Mouse (Mus musculus): ENCODE results near the gene Nfasc.

Nfasc gene

DNA sequence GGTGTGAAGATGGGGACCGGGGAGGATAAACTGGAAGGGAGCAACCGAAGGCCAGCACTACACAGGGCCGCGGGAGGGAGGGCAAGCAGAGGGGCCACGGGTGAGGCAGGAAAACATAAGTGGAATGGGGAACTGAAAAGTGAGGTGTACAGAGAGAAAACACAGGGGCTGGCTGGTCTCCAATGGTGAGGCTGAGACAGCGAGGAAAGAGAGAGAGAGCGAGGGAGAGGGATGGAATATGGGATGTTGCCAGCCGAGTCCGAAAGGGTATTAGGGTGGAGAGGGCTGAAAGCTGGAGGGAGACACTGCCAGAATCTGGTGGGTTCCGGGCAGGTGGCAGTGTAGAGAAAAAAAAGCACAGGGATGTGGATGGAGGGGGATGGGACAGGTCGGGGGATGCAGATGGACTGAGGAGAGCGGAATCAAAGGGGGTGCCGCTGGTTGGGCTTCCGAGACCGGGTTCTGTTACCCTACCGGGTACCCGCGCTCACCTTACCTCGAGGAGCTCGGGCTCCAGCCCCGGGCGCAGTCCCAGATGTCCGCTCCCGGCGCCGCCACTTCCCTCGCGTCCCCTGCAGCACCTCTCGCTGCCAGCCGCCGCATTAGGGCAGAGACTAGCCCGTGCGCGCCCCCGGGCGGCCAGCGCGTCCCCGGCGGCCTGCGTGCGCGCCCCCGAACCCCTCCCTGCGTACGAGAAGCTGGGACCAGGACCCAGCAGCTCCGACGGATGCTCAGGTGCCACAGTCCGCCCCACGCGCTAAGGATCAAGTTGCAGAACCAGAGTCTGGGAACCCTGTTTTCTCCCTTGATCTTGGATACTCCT lies at the start of gene Nfasc:
TSS of gene Nfasc (minus strand) at position 623 of the 823 bp plus-strand sequence.
- DNase-seq (ENCODE audit: low read depth): peak; percentile 4

DNA sequence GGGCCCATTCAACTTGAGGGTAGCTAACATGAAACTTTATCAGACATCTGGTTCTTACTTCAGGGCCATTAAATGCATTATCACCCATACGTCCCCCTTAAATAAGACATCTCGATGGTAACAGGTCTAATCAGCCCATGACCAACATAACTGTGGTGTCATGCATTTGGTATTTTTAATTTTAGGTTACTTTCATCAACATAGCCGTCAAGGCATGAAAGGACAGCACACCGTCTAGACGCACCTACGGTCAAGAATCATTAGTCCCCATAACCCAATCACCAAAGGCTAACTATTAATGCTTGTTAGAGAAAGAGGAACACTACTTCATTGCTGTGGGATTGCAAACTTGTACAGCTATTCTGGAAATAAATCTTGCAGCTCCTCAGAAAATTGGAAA lies 49.5 kb upstream of the Nfasc start:
- DNase-seq (ENCODE audit: low read depth): no peak

DNA sequence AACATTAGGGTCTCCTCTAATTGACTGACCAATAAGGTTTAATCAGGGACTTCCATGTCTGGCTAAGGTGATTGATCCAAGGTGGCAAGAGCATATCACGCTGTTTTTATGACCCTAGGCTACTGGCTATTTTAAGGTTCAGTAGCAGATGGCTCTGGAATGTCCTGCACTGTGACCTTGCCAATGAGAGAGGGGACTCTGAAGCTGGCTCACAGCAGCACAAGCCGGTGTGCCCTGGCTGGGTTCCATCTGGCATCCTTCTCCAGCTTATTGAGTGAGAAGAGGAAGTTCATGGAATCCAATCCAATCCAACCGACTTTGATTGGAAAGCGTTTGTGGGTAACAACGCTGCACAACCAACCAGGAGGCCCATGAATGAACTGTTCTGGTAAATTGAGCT lies 45.3 kb upstream of the Nfasc start:
- DNase-seq (ENCODE audit: low read depth): no peak

DNA sequence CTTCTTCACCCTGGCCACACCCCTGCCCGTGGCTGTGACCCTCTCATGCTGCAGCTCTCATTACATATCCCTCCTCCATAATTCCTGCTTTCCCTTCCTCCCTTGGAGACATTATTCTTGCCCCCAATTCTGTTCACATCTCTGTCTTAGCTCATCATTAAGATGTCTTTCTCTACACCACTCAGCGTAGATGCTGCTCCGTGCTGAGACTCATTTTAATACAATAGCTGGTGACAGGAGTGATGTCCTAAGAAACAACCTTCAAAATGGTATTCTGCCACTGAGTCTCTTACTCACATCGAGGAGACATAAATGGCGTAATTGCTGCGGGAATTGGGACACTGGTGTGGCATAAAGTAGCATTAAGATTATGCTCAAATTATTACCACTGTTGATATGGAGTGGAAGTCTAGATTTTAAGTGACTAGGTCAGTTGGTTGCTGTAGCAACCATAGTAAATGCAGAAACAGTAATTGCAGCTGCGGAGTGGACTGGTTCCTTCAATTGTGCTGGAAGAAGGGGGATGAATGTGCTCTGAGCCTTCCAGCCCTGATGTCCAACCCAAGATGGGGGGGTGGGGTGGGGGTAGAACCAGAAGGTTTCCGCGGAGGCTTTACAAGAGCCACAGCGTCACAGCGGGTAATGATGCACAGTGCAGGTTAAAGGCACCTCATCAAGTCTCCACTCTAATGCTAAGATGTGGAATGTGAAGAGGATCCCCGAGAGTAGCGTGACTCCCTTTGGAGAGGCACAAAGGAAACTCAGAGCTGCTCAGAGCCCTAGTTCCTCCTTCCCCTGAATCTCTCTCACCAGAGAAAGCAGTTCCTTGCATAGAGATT lies 40.2 kb upstream of the Nfasc start:
- no peak for DNase-seq (ENCODE audit: low read depth)

DNA sequence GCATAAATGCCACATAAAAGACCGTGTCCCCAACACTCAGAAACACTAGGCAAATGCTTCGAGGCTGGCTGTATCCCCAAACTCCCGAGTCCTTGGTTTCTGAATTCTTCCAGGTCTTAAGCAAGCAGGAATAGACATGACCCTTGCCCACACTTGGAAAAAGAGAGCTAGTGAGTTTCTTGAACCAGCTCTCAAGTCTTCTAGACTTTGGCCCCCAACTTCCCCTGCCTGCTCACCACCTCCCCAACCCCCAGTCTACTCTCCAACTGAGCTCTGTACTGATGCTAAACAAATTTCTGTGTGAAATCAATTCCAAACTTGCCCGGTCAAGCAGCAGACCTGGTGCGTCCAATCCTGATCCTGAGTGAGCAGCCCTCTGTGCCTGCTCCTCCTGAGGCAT lies 39.4 kb upstream of the Nfasc start:
- no peak for DNase-seq (ENCODE audit: low read depth)

DNA sequence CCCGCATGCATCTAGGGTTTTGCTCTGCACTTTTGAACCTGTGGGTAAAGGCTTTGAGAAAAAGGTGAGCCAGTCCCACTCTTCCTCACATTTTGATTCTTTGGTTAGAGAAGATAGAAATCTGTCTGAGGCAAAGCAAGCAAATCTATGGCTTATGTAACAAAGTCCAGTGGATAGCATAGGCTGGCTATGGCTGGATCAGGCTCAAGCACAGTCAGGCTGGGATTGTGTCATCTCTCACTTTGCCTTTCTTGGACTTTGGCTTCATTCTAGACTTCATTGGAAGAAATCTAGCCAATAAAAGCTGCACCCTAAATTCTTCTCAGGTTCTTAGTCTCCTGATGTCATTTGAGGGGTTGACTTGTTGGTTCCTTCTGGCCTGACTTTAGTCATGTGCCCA lies 38.7 kb upstream of the Nfasc start:
- no peak for DNase-seq (ENCODE audit: low read depth)

DNA sequence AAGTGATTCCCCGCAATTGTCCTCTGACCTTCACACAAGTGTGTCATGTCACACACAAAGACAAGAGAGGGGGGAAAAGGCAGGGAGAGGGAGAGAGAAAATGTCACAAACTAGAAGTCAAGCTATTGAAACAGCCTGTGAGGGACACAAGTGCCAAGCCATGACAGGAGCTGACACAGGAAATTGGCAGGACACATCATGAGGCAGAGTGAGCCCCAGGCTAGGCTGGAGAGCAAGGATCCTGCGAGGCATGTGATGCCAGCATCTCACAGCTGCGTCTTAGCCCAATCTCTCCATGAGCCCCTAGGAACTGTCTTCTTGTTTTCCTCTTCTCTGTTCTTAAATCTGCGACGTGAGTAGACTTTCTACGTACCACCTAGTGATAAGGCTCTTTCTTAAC lies 33.4 kb upstream of the Nfasc start:
- DNase-seq (ENCODE audit: low read depth): no peak

DNA sequence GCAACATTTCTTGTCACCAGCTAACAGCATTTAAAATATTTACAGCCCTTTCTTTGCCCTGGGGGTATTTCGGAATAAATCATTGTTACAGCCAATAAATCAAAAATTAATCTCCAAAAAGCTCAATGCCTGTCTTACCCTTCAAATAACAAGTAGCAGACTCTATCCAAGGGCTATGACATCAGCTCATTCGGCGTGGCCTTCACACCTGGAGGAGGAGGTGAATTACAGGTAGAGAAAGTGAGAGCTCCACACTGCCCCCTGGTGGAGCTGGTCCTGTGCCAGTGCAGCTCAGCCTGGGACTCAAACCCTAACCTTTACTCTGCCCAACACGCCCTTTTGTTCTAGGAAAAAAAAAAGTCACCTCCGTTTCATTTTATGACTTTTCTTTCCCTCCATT lies 29.8 kb upstream of the Nfasc start:
- DNase-seq (ENCODE audit: low read depth): peak; percentile 51

DNA sequence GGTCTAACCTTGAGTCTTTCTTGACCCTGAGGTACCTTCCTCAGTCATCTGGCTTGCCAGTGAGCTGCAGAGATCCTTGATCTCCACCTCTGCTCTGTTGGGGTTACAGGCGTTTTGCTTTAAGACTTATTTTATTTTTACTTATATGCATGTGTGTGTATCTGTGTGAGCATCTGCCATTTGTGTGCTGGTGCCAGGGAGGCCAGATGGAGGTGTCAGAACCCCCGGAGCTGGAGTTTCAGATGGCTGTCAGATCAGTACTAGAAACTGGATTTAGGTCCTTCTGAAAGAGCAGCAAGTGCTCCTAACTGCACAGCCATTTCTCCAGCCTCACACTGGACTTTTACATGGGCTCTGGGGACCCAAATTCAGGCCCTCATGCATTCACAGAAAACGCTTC lies 28.0 kb upstream of the Nfasc start:
- DNase-seq (ENCODE audit: low read depth): no peak

DNA sequence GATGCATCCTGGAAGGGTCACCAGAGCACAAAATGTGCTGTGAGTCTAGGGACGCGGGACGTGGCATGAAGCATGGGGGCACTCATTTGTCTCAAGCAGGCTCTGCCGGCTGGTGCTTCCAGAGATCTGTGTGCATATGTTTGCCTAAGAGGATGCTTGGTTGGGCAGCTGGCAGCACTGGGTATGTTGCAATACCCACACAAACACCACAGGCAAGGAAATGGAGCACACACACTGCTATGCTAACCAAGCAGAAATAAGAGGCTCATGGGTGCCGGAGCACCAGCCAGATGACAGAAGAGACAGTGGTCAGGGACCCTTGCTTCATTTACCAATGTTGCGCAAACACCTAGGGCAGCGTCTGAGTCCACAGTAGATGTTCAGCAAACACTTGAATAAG lies 25.8 kb upstream of the Nfasc start:
- DNase-seq (ENCODE audit: low read depth): no peak

DNA sequence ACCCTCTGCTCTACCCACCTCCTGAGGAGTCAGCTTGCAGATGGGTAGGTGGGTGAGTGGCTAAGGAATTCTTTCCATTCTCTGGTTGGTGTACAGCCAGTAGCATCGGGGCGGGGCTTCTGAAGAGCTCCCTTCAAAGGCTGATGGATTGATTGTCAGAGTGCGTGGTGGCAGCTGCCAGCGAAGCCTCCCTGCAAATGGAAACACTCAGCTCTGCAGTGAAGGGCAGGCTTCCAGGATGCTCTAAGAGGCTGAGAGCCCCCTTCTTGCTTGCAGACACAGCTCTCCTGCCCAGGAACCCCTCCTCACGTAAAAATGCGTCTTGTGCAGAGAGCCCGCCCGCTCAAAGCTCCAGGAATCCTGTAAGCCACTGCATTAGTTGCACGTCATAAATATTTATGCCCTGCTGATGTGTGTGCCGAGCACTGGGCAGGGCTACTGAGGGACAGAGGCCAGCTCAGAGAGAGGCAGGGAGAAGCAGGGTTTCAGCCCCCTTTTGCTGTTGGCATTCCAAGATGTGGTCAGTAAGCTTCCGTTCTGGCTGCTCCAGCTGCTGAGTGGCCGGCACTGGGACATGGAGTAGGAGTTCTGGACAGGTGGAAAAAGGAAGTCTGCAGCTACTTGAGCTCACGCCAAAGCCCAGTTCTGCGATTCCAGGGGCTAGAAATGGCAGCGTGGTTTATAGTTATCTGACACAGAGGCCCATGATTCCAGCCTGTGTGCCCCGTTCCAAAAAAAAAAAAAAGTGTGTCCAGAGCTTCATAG lies 24.5 kb upstream of the Nfasc start:
- DNase-seq (ENCODE audit: low read depth): no peak

DNA sequence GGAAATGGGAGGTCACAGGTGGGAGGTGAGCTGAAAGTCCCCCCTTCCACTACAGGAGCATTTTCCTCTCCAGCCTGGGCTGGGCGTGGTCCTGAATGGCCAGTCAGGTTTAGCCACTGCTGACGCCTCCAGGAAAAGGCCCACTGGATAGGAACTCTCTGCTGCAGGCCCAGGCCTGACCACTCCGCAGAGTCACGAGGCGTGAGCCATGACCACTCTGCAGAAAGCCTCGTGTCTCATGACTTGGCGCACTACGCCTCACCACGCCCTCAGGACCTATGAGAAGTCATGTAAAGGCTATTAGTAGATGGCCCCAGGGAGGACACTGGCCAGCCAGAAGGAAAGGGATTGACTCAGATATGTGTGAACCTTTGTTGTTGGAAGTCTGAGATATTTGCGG lies 23.6 kb upstream of the Nfasc start:
- DNase-seq (ENCODE audit: low read depth): no peak

DNA sequence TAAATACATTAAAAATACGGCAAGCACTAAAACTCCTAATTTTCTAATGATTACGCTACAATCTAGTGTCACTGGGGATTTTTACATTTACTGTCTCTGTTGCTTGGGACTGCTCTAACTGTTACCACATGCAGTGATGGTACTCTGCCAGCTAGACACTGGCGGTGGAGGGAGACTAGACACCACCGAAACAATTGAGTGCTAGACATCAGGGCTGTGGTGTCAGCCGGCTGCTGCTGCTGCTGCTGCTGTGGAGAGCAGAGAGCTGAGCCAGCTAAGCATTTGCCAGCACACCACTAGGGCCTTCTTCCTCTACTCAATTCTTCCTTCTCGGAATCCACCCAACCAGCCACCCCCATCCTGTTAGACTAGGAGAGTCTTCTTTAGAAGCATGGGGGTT lies 17.8 kb upstream of the Nfasc start:
- no peak for DNase-seq (ENCODE audit: low read depth)

DNA sequence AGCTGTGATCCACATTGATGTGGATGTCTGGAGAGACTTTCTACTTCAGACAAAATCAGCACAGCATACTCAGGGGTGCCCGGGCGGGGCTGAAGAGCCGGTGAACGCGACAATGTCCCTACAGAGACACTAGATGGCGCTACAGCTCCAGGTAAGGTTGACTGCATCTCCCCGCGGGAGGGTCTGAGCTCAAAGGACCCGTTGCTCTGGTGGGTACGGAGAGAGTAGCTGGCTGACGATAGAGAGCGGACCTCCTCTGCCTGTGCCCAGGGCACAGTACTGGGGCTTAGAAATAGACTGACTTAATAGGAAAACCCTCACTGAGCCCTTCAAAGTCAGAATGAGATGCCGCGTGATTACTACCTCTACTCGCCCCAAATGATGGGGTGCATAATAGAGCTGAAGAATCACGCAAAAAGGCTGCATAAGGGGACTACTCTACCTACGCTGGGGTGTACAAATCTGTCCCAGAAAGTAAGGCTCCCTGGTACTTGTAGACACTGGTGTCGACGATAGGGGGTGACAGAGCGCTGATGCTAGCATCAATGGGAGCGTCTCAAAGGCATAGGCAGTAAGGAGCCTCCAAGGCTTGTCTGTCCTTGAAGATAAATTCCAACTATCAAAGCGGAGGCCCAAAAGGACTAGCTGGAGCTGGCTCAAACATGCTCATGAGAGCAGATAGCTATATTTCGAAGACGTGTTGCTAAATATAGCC lies 17.2 kb upstream of the Nfasc start:
- DNase-seq (ENCODE audit: low read depth): peak; percentile 42

DNA sequence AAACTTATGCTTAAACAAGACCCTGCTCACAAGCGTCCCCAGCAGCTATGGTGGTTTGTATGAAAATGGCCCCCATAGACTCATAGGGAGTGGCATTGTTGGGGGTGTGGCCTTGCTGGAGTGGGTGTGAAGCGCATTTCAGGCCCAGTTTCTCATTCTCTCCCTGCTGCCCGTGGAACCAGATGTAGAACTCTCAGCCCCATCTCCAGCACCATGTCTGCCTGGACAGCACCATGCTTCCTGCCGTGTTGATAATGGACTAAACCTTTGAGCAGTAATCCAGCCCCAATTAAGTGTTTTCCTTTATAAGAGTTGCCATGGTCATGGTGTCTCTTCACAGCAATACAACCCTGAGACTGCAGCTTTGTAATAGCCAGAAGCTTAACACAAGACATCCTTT lies 13.6 kb upstream of the Nfasc start:
- DNase-seq (ENCODE audit: low read depth): no peak

DNA sequence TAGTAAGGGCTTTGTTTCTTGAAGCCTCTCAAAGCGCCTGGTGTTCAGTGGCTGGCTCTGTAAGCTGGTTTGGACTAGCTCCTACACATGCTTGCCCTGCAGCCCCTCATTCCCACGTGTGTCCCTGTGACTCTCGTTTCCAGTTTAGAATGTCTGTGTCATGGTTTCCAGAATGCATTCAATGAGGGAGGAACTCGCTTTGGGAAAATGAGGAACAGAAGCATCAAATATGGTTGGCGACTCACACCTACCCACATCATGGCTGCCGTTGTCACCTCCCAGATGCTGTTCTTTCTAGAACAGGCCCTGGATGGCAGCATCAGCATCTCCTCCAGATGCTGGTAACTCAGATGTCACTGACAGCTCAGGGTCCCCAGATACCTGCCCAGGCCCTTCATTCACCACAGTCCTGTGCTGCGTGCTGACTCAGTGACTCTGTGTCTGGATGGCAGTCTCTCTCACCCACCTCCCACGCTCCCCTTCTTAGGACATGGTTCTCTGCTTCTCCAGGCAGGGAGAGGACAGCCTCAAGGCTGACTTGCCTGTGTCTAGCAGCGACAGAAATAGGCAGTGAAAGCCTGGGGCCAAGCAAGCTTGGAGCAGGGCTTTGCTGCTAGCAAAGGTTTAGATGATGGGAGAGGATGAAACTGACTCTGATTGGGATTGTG lies 7.8 kb upstream of the Nfasc start:
- DNase-seq (ENCODE audit: low read depth): no peak

DNA sequence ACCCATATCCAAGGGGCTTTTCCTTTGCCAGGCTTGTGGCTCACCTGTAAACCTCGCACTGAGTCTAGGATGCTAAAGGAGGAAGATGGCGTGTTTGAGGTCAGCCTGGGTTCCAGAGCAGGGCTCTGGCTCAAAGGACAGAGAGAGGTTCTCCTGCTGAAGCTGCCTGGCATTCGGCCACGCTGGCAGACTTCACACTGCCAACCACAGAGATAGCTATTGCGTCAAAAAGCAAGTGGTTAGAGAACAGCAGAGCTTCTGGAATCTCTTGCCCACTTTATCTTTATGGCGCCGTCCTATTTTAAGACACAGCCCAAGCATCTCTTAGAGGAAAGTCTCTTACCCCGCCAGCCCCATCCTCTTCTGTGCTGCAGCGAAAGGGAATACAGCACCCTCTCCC lies 4.7 kb upstream of the Nfasc start:
- no peak for DNase-seq (ENCODE audit: low read depth)

DNA sequence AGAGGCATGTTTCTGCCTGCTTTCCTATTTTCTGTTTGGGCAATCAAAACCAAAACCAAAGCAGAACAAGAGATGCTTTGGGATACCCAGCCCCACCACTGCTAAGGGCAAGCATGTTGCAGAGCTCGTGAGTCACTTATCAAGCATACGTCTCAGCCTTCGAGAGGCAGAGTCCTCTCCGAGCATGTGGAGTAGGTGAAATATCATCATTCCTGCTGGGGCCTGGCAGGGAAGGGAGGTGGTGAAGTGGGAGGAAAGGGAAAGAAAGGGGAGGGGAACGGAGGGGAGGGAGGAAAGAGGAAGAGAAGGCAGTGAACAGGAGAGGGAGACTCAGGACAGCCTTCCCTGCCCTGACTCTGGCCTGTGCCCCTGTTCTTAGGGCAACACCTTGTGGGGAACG lies 4.0 kb upstream of the Nfasc start:
- DNase-seq (ENCODE audit: low read depth): no peak

DNA sequence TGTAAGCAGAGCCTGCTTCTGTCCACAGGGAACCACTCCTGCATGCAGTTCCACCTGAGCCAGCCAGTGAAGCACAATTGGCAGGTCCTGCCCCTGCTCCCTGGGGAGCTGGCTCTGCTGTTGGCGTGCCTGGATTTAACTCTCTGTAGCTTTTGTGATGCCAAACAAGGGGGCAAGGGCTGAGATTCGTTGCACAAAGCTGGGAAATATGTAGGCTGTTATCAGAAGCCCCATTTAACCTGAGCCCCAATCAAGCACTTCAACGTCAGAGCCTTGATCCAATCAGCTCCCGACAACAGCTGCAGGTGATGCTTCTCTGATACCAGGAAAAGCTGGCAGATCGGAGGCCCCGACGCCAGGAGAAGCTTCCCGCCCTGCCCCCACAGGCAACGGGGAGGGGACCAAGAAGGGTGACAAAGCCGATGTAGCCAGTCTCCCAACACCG lies 2.5 kb downstream of the Nfasc start:
- DNase-seq (ENCODE audit: low read depth): no peak

DNA sequence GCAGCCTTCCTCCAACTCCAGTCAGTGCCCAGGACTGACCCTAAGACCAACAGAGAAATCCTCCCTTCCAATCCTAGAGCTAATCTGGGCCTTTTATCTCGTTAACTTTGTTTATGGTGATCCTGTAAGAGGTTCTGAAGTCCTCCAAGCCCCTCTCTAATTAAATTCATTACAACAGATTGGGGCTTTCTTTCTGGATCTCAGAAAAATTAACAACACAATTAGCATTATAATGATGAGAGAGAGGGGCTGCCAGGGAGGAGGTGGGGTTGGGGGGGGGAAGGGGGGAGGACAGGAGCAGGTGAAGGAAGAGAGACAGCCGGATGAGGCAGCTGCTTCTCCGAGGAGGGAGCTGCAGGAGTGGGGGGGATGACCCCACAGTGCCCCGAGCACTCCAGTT lies 5.4 kb downstream of the Nfasc start:
- no peak for DNase-seq (ENCODE audit: low read depth)

DNA sequence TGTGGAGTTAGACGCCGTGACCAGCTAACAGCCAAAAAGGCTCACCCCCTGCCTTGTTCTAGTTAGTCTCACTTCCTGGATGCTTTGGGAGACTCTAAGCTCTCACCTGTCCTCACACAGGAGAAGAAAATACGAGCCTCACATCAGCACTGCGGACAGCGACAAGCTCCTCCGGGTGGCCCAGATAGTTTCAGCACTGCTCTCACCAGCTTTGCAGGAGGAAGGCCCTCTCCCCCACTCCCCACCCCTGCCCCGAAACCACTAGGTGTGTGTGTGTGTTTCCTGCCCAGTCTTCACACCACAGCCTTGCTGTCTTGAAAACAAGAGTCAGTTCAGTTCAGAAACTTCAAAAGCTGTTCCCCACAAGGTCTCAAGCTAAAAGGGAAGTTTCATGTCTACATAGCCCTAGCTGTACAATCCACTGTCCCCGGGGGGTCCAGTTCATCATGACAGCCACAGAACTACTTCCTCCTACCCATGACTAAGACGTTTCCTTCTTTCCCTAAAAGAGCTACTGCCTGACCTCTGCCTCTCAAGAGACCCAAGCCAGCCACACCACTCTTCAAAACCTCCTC lies 7.6 kb downstream of the Nfasc start:
- no peak for DNase-seq (ENCODE audit: low read depth)

Data from induced T-regulatory cell, adult 2 months (primary cell).